Mouse (Mus musculus) hindlimb bud, embryonic 11.5 days (tissue): Measurements from ENCODE around the gene Arfgap2.

Experiments
- DNase-seq: peaks from one replicate; pipeline ENCODE4 v3.0.0-alpha.2; 2012; ENCODE audit warnings: low read depth, low spot score; ENCODE audit errors: extremely low spot score

The Arfgap2 gene

GRCm38 (mm10) chr2:91305926-91306325 lies 41.2 kb downstream of the Arfgap2 start:
- no peak for DNase-seq

DNA sequence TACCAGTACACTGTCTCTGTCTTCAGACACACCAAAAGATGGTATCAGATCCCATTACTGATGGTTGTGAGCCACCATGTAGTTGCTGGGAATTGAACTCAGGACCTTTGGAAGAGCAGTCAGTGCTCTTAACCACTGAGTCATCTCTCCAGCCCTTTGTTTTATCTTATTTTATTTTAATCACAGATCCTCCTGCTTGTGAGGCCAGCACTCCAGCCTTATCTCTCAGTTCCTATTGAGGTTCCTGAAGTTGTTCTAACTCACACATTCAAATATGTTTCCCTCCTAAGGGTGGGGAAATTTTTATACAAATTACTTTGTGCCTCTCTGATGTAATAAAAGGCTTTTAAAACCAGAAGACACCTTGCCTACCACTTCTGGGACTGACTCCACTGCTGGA lies 41.8 kb downstream of the Arfgap2 start:
- no peak for DNase-seq

GRCm38 (mm10) chr2:91308680-91309079 lies 43.9 kb downstream of the Arfgap2 start:
- peak; percentile 35 for DNase-seq

- no peak for DNase-seq
Observed at GRCm38 (mm10) chr2:91309546-91309945, 44.8 kb downstream of the Arfgap2 start.

- DNase-seq, result no peak
Observed at GRCm38 (mm10) chr2:91312578-91313311, 48.0 kb downstream of the Arfgap2 start.

- DNase-seq, result no peak
Observed at GRCm38 (mm10) chr2:91314184-91314583, 49.4 kb downstream of the Arfgap2 start.

- no peak for DNase-seq
Observed at GRCm38 (mm10) chr2:91320559-91321529, 56.1 kb downstream of the Arfgap2 start.

DNA sequence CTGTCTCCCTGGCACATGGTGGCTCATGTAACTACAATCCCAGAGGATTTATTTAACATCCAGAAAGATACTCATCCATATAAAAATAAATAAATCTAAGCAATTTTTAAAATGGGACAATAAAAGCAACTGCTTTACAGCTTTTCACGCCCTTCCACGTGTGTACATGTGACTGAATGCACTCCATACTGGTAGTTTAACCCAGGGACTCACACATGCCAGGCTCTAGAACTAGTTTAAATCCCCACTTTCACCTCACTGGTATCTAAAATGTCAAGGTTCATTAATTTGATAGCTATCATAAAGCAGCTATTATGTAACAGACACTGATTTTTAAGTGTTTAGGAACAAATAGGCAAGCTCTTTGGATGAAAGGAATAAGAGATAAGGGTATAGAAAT lies 57.1 kb downstream of the Arfgap2 start:
- no peak for DNase-seq

GRCm38 (mm10) chr2:91322490-91322889 lies 57.7 kb downstream of the Arfgap2 start:
- no peak for DNase-seq

DNA sequence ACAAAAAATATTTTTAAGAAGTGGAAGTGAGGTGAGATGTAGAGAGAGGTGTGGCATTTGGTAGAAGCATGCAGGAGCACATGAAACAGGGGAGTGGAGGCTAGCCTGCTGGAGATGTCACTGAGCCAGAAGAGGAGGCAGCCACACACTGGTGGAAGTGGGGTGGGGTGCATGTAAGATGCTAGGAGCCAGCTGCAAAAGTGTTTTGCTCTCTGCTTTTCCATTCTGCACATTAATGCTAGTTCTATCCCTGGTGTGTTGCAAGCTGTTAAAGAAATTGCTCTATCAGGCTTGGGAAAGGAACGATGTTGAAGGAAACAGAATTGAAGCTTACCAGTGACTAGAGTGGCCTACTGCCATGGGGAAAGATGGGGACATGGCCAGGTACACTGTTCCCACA lies 59.6 kb downstream of the Arfgap2 start:
- DNase-seq, result no peak

GRCm38 (mm10) chr2:91324761-91325421 lies 60.1 kb downstream of the Arfgap2 start:
- DNase-seq, result no peak
